Mouse (Mus musculus): Measurements from ENCODE around the gene Rasd1.
A peak's percentile ranks its signal among the peaks of the same experiment; 100 is the strongest.

The Rasd1 gene

DNA sequence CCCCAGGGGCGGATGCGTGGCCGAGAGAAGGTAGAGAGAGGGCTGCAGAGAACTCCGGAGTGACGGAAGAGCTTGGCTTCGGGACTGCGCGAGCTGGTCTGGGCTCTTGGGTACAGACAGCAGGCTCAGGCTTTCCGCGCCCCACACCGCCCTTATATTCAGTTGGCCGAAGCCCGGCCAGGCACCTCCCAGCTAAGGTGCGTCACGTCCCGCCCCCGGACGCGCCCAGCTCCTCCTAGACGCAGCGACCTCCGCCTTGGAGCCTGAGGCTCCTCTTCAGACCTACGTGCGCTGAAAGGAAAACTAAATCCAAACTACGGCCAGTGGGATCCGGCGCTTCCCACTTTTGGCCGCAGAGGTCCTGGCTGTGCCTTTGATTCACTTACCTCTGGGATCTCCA lies at the start of gene Rasd1:
Gene Rasd1, minus strand, starts transcription at position 127 of the 400 bp plus-strand sequence.
- no peak for DNase-seq (ENCODE audit: low spot score)

DNA sequence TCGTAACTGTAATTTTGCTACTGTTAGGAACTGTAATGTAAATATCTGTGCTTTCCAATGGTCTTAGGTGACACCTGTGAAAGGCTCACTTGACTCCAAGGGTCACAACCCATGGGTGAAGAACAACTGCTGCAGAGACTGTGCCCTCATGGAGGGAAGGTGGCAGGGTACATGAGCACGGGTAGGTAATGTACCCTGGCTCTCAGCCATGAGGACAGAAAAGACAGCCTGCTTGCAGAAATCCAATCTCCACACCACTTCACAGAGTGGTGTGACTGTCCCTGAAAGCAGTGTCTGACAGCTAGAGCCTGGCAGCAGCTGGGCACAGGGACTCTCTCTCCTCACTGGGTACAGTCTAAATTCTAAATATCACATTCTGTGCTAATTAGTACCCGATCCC lies 46.8 kb upstream of the Rasd1 start:
- no peak for DNase-seq (ENCODE audit: low spot score)

DNA sequence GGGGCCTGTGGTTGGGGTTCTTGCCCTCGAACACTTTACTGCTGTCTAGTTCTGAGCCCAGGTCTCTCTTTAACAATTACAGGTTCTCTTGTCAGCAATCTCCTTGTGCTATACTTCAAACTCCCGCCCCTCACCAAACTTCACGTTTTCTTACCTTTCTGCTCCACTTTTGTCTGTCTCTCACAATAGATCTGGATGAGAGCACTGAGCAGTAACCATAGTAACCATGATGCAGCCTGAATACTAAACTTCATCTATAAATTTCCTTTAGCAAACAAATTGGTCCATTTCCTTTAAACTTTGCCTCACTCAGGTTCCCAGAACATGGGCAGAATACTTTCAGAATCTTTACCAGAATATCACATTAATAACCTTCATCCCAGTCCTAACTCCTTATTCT lies 44.7 kb upstream of the Rasd1 start:
- DNase-seq (ENCODE audit: low spot score), result no peak

DNA sequence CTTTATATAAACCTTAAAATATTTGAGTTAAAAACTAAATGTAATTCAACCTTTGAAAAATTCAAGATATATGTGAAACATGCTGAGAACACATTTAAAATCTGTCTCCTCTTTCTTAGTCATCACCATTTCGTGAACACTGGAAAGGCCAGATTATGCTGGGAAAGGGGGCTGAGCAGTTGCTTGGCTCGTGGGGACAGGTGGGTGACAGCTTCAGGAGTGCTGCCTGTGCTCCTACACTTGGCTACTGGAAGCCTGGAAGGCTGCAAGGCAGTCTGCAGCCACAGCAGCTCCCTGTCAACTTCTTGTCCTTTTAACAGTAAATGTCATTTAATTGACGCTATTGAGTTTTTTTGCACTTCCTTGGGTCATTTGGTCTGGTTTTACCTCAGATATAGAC lies 41.1 kb upstream of the Rasd1 start:
- DNase-seq (ENCODE audit: low spot score), result no peak

DNA sequence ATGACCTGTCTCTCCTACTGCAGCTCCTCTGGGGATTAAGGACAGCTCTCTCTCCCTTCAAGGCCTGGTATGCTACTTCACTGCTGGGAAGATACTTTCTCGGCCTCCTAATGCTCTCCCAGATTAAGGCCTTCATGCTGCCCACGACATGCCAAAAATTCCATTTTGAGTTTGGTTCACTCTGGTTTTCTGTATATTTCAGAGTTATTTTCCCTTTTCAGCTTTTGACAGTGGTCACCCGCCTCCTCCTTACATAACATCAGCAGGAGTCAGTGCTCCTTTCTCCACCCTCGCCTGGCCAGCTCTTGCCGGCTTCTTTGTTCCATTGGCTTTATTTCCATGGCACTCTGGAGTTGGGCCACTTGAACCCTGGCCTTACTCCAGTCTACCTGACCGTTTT lies 40.0 kb upstream of the Rasd1 start:
- no peak for DNase-seq (ENCODE audit: low spot score)

DNA sequence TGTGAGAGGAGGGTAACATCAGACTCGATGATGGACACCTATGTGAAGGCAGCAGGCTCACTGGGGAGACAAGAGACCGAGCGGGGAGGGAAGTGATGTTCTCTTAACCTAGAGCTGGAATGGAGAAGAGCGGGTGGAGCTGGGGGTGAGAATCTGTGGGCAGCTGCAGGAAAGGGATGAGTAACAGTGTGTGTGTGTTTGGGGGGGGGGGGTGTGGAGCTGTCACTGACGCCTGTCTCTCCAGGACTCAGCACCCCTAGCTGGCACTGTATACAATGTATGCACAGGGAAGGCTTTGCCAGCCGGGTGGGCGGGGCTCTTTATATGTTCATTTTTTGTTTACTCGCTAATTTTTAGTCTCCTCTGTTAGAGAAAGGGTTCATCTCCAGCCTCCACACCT lies 39.1 kb upstream of the Rasd1 start:
- DNase-seq (ENCODE audit: low spot score), result no peak

DNA sequence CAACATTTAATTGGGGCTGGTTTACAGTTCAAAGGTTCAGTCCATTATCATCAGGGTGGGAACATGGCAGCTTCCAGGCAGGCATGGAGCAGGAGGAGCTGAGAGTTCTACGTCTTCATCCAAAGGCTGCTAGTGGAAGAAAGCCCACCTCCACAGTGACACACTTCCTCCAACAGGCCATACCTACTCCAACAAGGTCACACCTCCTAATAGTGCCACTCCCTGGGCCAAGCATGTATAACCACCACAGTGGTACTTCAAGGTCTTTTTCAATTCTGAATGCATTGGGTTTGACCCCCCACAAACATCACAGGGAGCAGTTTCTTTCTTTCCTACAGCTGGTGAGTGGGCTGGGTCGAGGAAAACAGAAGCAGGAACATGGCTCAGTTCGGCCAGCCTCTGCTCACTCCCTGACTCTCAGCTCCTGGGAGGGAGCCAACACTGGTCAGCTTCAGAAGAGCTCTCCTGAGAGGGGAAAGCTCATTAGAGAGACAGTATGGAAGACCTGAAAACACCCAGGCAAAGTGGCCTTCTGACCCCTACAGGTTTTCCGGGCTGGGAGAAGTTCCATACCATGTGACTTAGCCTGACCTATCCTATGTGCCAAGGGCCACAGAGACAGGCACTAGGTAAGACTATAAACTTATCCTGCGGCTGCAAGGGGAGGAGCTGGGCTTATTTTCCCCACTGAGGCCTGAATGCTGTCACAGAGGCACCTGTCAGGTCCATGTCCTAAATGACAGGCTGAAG lies 36.7 kb upstream of the Rasd1 start:
- no peak for DNase-seq (ENCODE audit: low spot score)

DNA sequence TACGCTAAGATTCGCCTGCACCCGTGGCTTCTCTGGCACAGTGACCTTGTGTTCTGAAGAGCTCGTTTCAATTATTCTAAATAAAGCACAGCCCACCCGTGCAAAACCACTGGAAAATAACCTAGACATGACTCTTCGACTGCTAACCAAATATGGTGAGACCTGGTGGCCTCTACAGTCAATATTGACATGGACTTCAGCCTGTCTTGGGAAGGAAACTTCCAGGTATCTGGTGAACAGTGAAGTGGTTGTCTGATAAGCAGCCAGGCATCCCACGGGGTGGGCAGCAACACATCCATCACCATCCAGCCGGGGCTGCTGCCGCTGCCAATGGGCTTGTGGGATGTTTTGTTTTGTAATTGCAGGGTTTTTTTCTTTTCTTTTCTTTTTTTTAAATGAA lies 29.6 kb upstream of the Rasd1 start:
- DNase-seq (ENCODE audit: low spot score), result no peak

DNA sequence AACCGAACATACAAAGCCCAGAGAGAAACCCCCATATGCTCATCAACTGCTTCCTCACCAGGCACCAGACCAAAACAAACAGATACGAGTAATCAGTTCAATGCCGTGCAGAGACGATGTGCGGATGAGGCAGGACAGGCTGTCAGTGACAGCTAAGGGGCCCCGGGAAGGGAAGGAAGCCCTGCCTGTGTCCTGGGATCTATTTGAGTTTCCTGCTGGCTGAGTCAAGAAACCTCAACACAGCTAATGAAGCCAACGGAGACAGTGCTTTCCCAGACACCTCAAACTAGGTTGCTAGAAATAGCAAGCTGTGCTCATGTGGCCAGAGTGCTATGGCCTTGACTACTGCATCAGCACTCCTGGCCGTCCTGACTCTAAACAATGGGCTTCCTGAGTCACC lies 26.6 kb upstream of the Rasd1 start:
- DNase-seq (ENCODE audit: low spot score), result no peak

DNA sequence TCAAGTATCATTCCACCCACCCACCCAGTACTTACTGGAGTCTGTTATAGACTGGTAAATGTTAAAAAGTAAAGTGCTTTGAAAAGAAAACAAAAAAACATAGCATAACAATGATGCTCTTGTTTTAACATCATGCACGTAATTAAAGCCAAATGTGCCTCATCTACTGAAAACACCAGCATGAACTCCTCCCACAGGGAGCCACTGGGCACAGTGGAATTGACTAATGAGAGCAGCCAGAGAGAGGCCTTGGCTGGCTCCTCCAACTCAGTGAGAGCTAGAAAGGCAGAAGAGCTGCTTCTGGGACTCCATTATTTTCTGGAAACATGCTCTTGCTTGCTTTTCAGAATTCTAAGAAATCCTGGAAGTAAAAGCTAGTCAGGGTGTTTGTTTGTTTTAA lies 24.7 kb upstream of the Rasd1 start:
- peak; percentile 53 for DNase-seq (ENCODE audit: low spot score)

DNA sequence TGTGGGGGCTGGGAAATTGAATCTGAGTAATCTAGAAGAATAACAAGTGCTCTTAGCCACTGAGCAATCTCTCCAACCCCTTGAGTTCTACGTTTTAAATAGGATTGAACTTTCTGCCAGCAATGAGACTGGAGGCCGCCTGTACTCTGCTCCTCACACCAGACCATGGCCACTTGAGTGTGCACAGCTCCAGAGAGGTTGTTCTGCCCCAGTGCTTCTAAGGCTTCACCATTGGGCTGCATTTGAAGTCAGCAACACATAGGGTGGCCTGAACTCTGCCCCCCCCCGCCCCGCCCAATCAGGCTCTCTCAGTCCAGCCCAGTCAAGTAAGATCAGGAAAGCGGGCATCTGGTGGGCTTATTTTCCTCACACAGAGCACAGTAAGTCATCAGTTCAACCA lies 13.1 kb upstream of the Rasd1 start:
- DNase-seq (ENCODE audit: low spot score), result no peak

DNA sequence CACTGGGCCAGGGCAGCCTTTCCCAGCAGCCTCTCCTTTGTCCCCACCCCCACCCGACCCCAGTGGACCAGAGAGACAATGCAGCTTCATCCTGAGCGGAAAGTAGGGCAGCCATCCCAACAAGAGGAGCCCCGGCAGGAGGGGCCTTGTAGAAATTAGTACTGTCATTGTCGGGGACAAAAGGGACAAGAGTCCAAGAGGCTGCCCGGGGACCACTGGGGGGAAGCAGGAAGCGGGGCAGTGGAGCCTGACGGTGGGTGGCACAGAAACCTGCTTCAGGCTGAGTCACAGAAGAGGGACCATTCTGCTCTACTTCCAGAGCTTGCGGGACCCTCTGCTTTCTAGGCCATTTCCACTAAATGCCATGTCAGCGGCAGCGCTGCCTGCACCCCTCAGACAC lies 10.5 kb upstream of the Rasd1 start:
- no peak for DNase-seq (ENCODE audit: low spot score)

DNA sequence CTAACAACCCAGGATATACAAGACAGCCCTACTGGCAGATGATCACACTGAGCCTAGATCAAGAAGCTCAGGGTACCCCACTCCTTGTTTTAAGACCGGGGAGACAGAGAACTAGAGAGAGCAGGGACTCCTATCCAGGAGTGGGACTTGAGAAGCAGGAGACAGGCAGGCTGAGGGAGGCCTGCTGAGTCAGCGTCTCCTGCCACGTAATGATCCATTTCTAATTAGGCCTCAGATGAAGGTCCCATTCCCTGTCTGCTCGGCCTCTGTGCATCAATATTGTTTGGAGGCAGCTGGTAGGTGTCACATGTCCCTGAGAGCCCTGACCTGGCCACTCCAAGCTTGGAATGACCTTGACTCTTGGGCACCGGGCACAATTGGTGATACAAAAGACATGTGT lies 8.6 kb upstream of the Rasd1 start:
- no peak for DNase-seq (ENCODE audit: low spot score)

DNA sequence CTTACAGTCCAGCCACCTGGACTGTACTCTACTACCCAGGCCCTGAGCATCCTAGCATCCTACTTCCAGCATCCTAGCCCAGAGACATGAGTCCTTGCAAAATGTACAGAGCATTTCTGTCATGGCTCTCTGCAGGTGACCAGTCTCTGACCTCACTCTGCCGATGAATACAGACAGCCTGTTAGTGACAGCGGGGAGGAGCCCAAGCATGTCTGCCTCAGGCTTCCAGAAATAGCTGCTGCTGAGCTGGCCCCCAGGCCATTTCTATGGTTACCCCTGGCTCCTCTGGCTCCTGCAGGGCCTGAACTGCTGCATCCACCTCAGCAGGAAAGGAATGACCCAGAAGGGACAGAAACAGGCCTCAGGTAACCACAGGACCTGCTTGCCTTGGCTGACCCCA lies 6.9 kb upstream of the Rasd1 start:
- DNase-seq (ENCODE audit: low spot score), result no peak

DNA sequence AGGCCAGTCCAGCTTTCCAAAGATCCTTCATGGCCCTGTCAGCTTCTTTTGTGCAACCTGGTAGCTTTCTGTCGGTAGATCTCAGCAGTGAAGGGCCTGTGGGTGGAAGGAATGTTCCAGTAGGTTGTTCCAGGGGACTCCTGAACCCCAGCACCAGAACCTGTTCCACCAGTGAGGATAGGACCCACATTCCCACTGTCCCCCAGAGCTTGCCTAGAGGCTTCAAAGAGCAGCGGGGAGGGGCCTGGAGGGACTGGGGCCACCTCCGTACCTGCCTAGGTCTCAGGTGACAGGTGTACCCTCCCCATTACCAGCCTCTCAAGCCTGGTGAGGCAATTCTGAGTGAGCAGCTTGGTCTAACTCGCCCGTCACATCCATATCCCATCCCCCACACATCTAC lies 6.0 kb upstream of the Rasd1 start:
- DNase-seq (ENCODE audit: low spot score), result no peak

DNA sequence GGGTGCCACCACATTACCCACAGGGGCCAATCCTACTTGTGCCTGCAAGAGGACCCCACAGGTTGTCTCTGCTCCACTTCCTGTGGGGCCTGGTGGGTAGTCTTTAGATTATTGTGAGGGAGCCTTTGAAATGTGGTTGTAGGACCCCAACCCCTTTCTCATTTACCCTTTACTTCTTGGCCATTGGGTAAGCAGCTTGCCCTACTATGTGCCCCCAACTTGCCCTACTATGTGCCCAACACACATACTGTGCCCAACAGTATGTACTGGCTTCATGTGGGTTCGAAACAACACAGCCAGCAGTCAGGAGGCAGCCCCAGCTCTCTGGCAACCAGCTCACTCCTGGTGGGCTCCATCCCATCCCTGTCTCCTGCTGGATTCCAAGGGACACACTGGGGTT lies 3.0 kb upstream of the Rasd1 start:
- no peak for DNase-seq (ENCODE audit: low spot score)

DNA sequence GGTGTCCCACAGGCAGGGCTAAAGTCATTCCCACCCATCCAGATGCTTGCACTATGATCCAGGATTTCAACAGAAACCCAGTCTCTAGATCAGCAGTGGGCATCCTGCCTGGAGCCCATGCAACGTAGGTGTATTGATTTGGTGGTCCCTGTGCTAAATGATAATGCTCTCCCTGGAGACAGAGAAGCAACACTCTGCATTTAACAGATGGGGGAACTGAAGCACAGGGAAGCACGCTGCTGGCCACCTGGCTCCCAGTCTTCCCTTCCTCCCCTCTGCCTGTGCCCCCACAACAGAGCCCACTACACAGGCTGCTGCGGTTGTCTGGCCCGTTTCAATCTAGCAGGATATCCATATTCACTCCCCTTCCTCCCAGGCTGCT lies 1.3 kb upstream of the Rasd1 start:
- no peak for DNase-seq (ENCODE audit: low spot score)

DNA sequence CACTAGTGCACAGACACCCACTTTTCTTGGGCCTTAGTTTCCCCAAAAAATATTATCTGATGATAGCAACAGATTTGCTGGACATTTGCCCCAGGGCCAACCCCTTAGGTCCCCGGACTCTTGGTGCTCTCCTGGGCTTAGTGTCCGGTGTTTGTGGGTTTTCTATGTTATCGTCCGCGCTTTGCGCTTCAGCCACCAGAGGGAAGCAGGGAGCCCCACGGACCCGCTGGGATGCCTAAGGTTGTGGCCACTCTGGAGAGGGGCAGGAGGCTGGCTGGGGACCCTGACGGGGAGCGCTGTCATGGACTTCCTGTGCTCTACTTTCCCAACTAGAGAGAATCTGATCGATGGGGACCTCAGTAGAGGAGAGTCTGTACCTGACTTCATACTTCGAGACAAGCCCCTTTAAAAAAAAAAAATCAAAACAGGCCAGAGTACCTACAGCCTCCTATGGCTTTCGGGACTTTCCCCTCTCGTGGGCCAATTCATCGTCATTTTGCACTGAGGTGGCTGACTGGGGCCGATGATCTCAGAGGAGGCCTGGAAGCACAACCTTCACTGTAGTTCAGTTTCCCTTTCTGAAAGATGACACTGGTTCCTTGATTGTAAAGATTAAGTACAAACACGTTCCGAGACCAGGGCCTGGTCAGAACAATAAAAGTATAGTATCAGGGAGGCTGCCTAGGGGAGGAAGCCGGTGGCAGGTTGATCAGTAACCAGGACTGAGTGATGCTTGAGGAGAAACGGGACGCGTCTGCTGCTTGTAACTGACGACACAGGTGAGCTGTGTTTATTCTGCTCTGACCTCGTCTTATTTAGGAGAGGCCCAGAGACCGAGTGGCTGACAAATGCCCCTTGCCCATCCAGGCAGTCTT lies 720 bp upstream of the Rasd1 start:
- peak; percentile 65 for DNase-seq (ENCODE audit: low spot score)

DNA sequence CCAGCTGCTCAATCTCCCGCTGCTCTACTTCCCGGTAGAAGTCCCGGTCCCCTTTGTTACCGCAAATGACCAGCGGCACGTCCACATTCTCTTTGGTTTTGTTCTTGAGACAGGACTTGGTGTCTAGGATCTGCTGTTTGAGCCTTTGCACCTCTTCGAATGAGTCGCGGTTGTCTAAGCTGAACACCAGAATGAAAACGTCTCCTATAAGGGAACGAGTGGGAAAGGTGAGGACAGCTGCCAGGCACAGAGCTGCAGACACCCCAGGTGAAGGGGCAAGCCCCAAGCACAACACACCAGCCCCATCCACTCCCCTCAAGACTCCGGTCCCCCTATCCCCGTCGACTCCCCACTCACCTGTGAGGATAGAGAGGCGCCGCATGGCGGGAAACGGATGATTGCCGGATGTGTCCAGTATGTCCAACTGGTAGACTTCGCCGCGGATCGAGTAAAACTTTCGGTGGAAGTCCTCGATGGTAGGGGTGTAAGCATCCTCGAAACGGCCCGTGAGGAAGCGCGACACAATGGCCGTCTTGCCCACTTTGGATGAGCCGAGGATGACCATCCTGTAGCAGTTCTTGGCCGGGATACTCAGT lies 483 bp downstream of the Rasd1 start:
- no peak for DNase-seq (ENCODE audit: low spot score)

DNA sequence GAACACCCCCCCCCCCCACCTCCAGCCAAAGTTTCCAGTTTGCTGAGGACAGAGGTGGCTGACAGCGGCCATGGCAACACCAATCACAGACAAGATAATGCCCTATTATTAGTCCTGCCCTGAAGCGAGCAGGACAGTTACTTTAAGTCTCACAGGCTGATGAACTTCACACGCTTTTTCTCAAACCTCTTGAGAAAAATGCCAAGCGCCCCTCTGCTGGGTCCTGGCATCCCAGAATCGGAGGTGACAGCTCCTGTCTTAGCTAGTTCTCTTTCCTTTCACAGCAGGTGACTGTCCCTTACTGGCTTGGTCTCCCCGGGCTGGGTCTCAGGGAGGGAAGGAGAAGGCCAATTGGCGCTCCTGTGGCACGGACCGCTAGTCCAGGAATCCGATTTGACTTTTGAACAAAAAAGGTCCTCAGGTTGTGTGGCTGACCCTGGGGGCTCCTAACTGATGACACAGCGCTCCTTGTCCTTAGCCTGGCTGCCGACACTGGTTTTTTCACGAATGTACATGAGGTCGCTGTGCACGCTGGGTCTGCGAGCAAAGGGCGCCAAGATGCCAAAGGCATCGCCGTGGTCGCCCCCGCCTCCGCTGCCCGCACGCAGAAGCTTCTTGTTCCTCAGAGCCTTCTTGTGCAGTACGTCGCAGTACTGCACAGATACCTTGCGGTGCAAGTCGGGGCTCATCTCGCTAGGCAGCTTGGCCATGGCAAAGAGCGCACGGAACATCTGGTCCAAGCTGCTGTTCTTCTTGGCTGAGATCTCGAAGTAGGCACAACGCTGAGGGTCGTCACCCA lies 1.2 kb downstream of the Rasd1 start:
- DNase-seq (ENCODE audit: low spot score), result peak; percentile 16

DNA sequence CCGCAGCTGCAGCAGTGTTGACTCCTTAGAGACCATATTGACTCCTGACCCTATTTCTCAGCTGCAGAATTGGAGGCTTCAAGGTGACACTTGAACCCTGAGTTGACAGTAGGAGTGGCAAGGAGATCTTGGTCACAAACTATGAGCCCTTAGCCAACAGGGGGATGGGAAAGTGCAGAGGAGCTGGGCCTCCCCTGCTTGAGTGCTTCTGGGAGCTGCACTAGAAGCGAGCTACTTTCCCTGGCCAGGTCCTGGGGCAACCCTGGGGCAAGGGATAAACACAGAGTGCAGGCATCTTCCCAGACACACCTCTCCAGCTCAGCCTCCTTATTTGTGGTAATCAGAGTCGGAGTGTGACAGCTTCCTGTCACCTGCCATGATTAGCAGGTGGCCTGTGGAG lies 2.2 kb downstream of the Rasd1 start:
- DNase-seq (ENCODE audit: low spot score), result no peak

DNA sequence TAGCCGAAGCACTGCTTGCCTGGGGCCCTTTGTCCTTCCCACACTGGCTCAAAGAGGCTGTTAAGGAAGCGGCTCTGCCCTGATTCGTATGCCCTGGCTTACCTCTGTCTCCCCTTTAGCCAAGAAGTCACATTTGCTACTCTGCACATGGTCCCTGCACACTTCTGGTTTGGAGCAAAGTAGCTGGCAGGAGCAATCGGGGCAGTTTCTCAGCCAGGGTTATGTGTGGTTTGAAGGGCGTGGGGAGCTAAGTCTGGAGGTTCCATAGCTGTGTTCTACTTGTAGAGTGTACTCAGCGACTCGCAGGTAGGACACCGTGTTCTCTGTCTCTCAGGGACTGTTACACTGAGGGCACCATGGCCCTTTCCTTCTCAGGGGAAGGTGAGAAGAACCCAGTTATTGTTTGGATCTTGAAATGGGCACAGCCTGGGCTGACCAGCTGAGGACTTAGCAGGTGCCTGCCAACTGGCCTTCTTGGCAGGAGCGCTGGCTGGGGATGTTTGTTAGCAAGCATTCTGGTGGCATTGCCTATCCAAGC lies 3.3 kb downstream of the Rasd1 start:
- no peak for DNase-seq (ENCODE audit: low spot score)
